13 mouse cellular contexts compared by ENCODE assay signal in the genomic region with DNA sequence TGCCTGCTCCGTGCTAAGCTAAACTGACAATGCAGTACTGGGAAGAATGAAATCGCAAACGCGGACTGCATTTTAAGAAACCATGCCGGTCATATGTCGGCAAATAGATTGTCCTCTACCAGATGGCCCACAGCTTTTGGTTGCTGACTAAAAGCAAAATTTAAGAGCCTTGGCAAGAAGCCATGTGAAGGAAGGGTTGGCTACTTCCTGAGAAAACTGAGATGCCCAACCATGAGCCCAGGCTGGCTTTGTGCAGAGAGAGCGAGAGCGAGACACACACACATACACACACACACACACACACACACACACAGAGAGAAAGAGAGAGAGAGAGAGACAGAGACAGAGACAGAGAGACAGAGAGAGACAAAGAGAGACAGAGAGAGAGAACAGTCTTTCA.
"Had no signal": no experiment of that assay in that cellular context is flagged by ENCODE, and none has a peak within 500 bp of the region (broad histone marks: within the 10 kb centered on the region; RNA-seq: fewer than 3 reads in every experiment).

No protein-coding gene starts in this region.

- H3K36me3 ChIP-seq: kidney, embryonic 15.5 days; limb, embryonic 13.5 days; midbrain, embryonic 12.5 days; neural tube, embryonic 12.5 days had no signal

- H3K9me3 ChIP-seq: kidney, embryonic 15.5 days; limb, embryonic 13.5 days; midbrain, embryonic 12.5 days; neural tube, embryonic 12.5 days had no signal

- H3K27ac ChIP-seq: kidney, embryonic 15.5 days; limb, embryonic 13.5 days; liver, embryonic 14.5 days; midbrain, embryonic 12.5 days; neural tube, embryonic 12.5 days had no signal

- H3K4me3 ChIP-seq: kidney, embryonic 15.5 days; limb, embryonic 13.5 days; midbrain, embryonic 12.5 days; myocyte; neural tube, embryonic 12.5 days had no signal

- H3K9ac ChIP-seq: kidney, embryonic 15.5 days; limb, embryonic 13.5 days; liver, embryonic 14.5 days; midbrain, embryonic 12.5 days; neural tube, embryonic 12.5 days had no signal

- H3K4me2 ChIP-seq: kidney, embryonic 15.5 days; limb, embryonic 13.5 days; midbrain, embryonic 12.5 days; neural tube, embryonic 12.5 days had no signal

- DNase-seq: kidney, adult 2 months; kidney, postnatal 14 days; left cerebral cortex, postnatal 4 days; lung, adult 18-20 months; lung, postnatal 14 days; right cerebral cortex, postnatal 14 days; thymus, postnatal 36 days had no signal

- H3K4me1 ChIP-seq: midbrain, embryonic 12.5 days had no signal

- H3K27me3 ChIP-seq: limb, embryonic 13.5 days; midbrain, embryonic 12.5 days; neural tube, embryonic 12.5 days had no signal
